Mouse (Mus musculus): ENCODE data around the gene Srd5a1.
A peak's percentile ranks its signal among the peaks of the same experiment; 100 is the strongest.
"Not testable (repeated sequence)": the region's sequence is repeated elsewhere in the genome, so short reads cannot be mapped to it uniquely, and the experiment has no call there.

Gene Srd5a1

GRCm38 (mm10) chr13:69611398-69612174, at the start of gene Srd5a1:
Srd5a1 (minus strand) TSS chr13:69611442.
- DNase-seq (ENCODE audit: low spot score in 2 of 2) = peak; percentile 98

GRCm38 (mm10) chr13:69654508-69654907, 43.3 kb upstream of the Srd5a1 start:
- no peak for DNase-seq (ENCODE audit: low spot score in 2 of 2)

GRCm38 (mm10) chr13:69646481-69646880, 35.2 kb upstream of the Srd5a1 start:
- DNase-seq (ENCODE audit: low spot score in 2 of 2) = no peak

- DNase-seq (ENCODE audit: low spot score in 2 of 2) = no peak
Measured at GRCm38 (mm10) chr13:69645694-69646423, 34.6 kb upstream of the Srd5a1 start.

- no peak for DNase-seq (ENCODE audit: low spot score in 2 of 2)
Measured at GRCm38 (mm10) chr13:69644427-69645166, 33.4 kb upstream of the Srd5a1 start.

- no peak for DNase-seq (ENCODE audit: low spot score in 2 of 2)
Measured at GRCm38 (mm10) chr13:69643937-69644336, 32.7 kb upstream of the Srd5a1 start.

GRCm38 (mm10) chr13:69642656-69643216, 31.5 kb upstream of the Srd5a1 start:
- no peak for DNase-seq (ENCODE audit: low spot score in 2 of 2)

GRCm38 (mm10) chr13:69641017-69641416, 29.8 kb upstream of the Srd5a1 start:
- DNase-seq (ENCODE audit: low spot score in 2 of 2) = no peak

GRCm38 (mm10) chr13:69640541-69640940, 29.3 kb upstream of the Srd5a1 start:
- DNase-seq (ENCODE audit: low spot score in 2 of 2) = no peak

- no peak for DNase-seq (ENCODE audit: low spot score in 2 of 2)
Measured at GRCm38 (mm10) chr13:69640126-69640525, 28.9 kb upstream of the Srd5a1 start.

- DNase-seq (ENCODE audit: low spot score in 2 of 2) = no peak
Measured at GRCm38 (mm10) chr13:69639251-69639650, 28.0 kb upstream of the Srd5a1 start.

- no peak for DNase-seq (ENCODE audit: low spot score in 2 of 2)
Measured at GRCm38 (mm10) chr13:69638108-69638626, 26.9 kb upstream of the Srd5a1 start.

GRCm38 (mm10) chr13:69637657-69638056, 26.4 kb upstream of the Srd5a1 start:
- no peak for DNase-seq (ENCODE audit: low spot score in 2 of 2)

GRCm38 (mm10) chr13:69636816-69637215, 25.6 kb upstream of the Srd5a1 start:
- no peak for DNase-seq (ENCODE audit: low spot score in 2 of 2)

- DNase-seq (ENCODE audit: low spot score in 2 of 2) = no peak
Measured at GRCm38 (mm10) chr13:69636375-69636774, 25.1 kb upstream of the Srd5a1 start.

GRCm38 (mm10) chr13:69635836-69636235, 24.6 kb upstream of the Srd5a1 start:
- DNase-seq (ENCODE audit: low spot score in 2 of 2) = not testable (repeated sequence)

- DNase-seq (ENCODE audit: low spot score in 2 of 2) = no peak
Measured at GRCm38 (mm10) chr13:69633988-69634387, 22.7 kb upstream of the Srd5a1 start.

- no peak for DNase-seq (ENCODE audit: low spot score in 2 of 2)
Measured at GRCm38 (mm10) chr13:69633551-69633950, 22.3 kb upstream of the Srd5a1 start.

- DNase-seq (ENCODE audit: low spot score in 2 of 2) = no peak
Measured at GRCm38 (mm10) chr13:69631659-69632058, 20.4 kb upstream of the Srd5a1 start.

- no peak for DNase-seq (ENCODE audit: low spot score in 2 of 2)
Measured at GRCm38 (mm10) chr13:69631111-69631510, 19.9 kb upstream of the Srd5a1 start.

GRCm38 (mm10) chr13:69630576-69630975, 19.3 kb upstream of the Srd5a1 start:
- no peak for DNase-seq (ENCODE audit: low spot score in 2 of 2)

GRCm38 (mm10) chr13:69627941-69628340, 16.7 kb upstream of the Srd5a1 start:
- no peak for DNase-seq (ENCODE audit: low spot score in 2 of 2)

Data from frontal cortex, postnatal 25 days (tissue).